Mouse (Mus musculus) large intestine, adult 2 months (tissue): Measurements from ENCODE around the gene Tomm20l. TPM values are rescaled to one million over a fixed set of nuclear protein-coding genes. Genes with fewer than 3 reads are reported as not detected.
"Not testable (repeated sequence)": the region's sequence is repeated elsewhere in the genome, so short reads cannot be mapped to it uniquely, and the experiment has no call there.

Source experiments
- DNase-seq: peaks from one replicate; pipeline ENCODE4 v3.0.0-alpha.2; 2012; ENCODE audit warnings: low read depth, low spot score
- WGBS: fragments of 180-500 bp; shearing (Covaris S2); methylation state at CpG from one replicate; pipeline ENCODE4 v1.1.7; 2018; 5-methylcytosine and 5-hydroxymethylcytosine counted together
- polyA plus RNA-seq: library from polyadenylated mRNA; depleted of rRNA; stranded (reverse); fragments of >200 nt; gene quantifications from 2 replicates; pipeline ENCODE4 v1.2.3, GENCODE M21; 2012; rRNA removed

Tomm20l gene
- polyA plus RNA-seq, result not detected in 2 replicates

GRCm38 (mm10) chr12:71111331-71111730 is at the start of gene Tomm20l:
Gene Tomm20l (plus strand): TSS chr12:71111428.
- DNase-seq, result no peak
- WGBS, result 10% methylated on average over 33 of the region's 33 CpGs

GRCm38 (mm10) chr12:71069846-71070245 is 41.4 kb upstream of the Tomm20l start:
- DNase-seq, result no peak
- 92% methylated on average over 17 of the region's 17 CpGs for WGBS

- DNase-seq, result no peak
- WGBS, result 84% methylated on average over 4 of the region's 4 CpGs
Measured at GRCm38 (mm10) chr12:71072048-71072447, 39.2 kb upstream of the Tomm20l start.

GRCm38 (mm10) chr12:71073113-71073730 is 38.0 kb upstream of the Tomm20l start:
- 63% methylated on average over 12 of the region's 12 CpGs for WGBS
- no peak for DNase-seq

GRCm38 (mm10) chr12:71086331-71086730 is 24.9 kb upstream of the Tomm20l start:
- WGBS, result 94% methylated on average over 8 of the region's 8 CpGs
- no peak for DNase-seq

- 73% methylated on average over 4 of the region's 4 CpGs for WGBS
- not testable (repeated sequence) for DNase-seq
Measured at GRCm38 (mm10) chr12:71104275-71104674, 7.0 kb upstream of the Tomm20l start.

GRCm38 (mm10) chr12:71107216-71107771 is 3.9 kb upstream of the Tomm20l start:
- DNase-seq, result no peak
- 91% methylated on average over 6 of the region's 6 CpGs for WGBS

- DNase-seq, result no peak
- 86% methylated on average over 10 of the region's 10 CpGs for WGBS
Measured at GRCm38 (mm10) chr12:71113074-71113473, 1.8 kb downstream of the Tomm20l start.

- WGBS, result 23% methylated on average over 12 of the region's 12 CpGs
- DNase-seq, result no peak
Measured at GRCm38 (mm10) chr12:71113675-71114288, 2.6 kb downstream of the Tomm20l start.

GRCm38 (mm10) chr12:71116411-71116810 is 5.2 kb downstream of the Tomm20l start:
- no peak for DNase-seq
- 72% methylated on average over 5 of the region's 5 CpGs for WGBS

- WGBS, result 85% methylated on average over 10 of the region's 10 CpGs
- DNase-seq, result no peak
Measured at GRCm38 (mm10) chr12:71122731-71123130, 11.5 kb downstream of the Tomm20l start.

- 86% methylated on average over 9 of the region's 9 CpGs for WGBS
- no peak for DNase-seq
Measured at GRCm38 (mm10) chr12:71123286-71123685, 12.1 kb downstream of the Tomm20l start.

GRCm38 (mm10) chr12:71135581-71135980 is 24.4 kb downstream of the Tomm20l start:
- WGBS, result 12% methylated on average over 5 of the region's 5 CpGs
- no peak for DNase-seq

- peak; percentile 45 for DNase-seq
- under 1% methylated on average over 52 of the region's 52 CpGs for WGBS
Measured at GRCm38 (mm10) chr12:71136130-71136973, 25.1 kb downstream of the Tomm20l start, which contains the start of the genes Timm9 and 2700049A03Rik. Gene Timm9 (minus strand): TSS chr12:71136684. Gene 2700049A03Rik (plus strand): TSS chr12:71136848.

GRCm38 (mm10) chr12:71136974-71137491 is 25.8 kb downstream of the Tomm20l start:
- WGBS, result under 1% methylated on average over 30 of the region's 30 CpGs
- peak; percentile 73 for DNase-seq

- DNase-seq, result no peak
- WGBS, result under 1% methylated on average over 11 of the region's 11 CpGs
Measured at GRCm38 (mm10) chr12:71137686-71138085, 26.5 kb downstream of the Tomm20l start.

- no peak for DNase-seq
- 76% methylated on average over 5 of the region's 5 CpGs for WGBS
Measured at GRCm38 (mm10) chr12:71139258-71139828, 28.1 kb downstream of the Tomm20l start.

GRCm38 (mm10) chr12:71141189-71141588 is 30.0 kb downstream of the Tomm20l start:
- DNase-seq, result no peak

GRCm38 (mm10) chr12:71147641-71148040 is 36.4 kb downstream of the Tomm20l start:
- 80% methylated on average over 3 of the region's 3 CpGs for WGBS
- DNase-seq, result no peak

- DNase-seq, result no peak
- WGBS, result 95% methylated on average over 9 of the region's 9 CpGs
Measured at GRCm38 (mm10) chr12:71148801-71149200, 37.6 kb downstream of the Tomm20l start.
